Mouse (Mus musculus) 416B (cell line): Measurements from ENCODE around the gene Wnt1.

Source experiments
- DNase-seq: peaks from one replicate; pipeline ENCODE4 v3.0.0; 2011; ENCODE audit warnings: low read depth

The Wnt1 gene

DNA sequence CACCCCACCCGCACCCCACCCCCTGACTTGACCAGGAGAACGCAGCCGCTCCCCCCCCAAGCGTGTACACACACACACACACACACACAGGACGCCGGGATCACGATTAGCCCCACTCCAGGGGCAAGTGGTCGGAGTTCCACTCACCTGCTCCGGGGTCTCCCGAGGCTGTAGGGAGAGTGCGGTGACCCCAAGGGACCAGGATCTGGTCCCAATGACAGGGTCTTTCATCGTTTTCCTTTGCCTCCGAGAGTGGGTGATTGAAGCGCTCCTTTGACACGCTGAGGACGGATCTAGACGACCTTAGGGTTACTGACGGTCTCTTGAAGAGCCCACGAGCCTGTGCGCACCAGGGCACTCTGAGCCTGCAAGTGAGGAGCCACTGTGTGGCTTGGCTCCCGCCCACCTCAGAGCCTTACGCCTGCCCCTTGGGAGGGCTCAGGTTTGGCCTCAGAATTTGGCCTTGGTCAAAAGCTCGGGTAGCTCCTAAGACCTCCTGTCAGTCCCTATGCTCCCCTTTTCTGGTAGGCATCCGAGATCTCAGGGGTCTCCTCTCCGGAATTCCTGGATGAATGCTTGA is 11.4 kb upstream of the Wnt1 start:
- peak; percentile 59 for DNase-seq

- peak; percentile 87 for DNase-seq
Observed at GRCm38 (mm10) chr15:98778806-98779205, 10.9 kb upstream of the Wnt1 start.

GRCm38 (mm10) chr15:98780075-98780474 is 9.6 kb upstream of the Wnt1 start:
- peak; percentile 57 for DNase-seq

DNA sequence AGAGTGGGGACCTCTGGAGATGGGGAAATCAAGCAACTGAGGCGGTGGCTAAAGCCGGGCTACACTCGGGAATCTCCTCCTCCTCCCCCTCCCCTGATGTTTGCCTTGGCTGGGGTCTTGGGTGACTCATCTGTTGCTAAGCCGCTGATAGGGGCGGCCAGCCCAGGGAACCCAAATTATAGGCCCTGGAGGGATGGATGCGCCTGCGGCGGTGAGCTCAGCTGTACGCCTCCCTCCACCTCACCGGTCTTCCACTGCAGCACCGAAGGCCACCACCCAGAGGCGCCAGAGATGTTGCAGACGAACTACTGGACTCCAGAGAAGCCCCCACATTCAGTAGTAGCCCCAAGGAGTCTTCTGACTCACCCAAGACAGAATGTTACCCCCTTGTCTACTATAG is 9.1 kb upstream of the Wnt1 start:
- peak; percentile 42 for DNase-seq

GRCm38 (mm10) chr15:98781166-98781565 is 8.5 kb upstream of the Wnt1 start:
- peak; percentile 29 for DNase-seq

GRCm38 (mm10) chr15:98785744-98786143 is 3.9 kb upstream of the Wnt1 start:
- peak; percentile 61 for DNase-seq

DNA sequence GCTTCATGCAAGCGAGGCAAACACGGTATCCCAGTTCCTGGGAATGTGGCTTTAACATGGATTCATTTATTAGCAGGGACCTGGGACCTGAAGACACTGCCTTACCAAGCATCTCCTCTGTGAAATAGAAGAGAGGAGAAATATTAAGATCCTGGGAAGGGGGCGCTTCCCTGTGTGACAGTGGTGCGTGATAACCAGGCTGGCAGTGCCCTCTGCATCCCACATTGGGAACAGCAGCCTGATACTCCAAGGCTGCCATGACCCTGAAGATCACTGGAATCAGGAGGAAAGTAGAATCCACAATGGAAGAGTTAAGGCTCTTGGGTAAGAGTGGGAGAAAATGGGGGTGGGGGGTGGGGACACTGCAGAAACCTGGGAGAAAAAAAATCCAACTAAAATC is 1.7 kb upstream of the Wnt1 start:
- peak; percentile 51 for DNase-seq

- peak; percentile 11 for DNase-seq
Observed at GRCm38 (mm10) chr15:98788972-98789660, 541 bp upstream of the Wnt1 start.

GRCm38 (mm10) chr15:98790761-98791160 is 1.1 kb downstream of the Wnt1 start:
- no peak for DNase-seq

GRCm38 (mm10) chr15:98791221-98791620 is 1.6 kb downstream of the Wnt1 start:
- DNase-seq, result no peak

GRCm38 (mm10) chr15:98791771-98792170 is 2.1 kb downstream of the Wnt1 start:
- no peak for DNase-seq

DNA sequence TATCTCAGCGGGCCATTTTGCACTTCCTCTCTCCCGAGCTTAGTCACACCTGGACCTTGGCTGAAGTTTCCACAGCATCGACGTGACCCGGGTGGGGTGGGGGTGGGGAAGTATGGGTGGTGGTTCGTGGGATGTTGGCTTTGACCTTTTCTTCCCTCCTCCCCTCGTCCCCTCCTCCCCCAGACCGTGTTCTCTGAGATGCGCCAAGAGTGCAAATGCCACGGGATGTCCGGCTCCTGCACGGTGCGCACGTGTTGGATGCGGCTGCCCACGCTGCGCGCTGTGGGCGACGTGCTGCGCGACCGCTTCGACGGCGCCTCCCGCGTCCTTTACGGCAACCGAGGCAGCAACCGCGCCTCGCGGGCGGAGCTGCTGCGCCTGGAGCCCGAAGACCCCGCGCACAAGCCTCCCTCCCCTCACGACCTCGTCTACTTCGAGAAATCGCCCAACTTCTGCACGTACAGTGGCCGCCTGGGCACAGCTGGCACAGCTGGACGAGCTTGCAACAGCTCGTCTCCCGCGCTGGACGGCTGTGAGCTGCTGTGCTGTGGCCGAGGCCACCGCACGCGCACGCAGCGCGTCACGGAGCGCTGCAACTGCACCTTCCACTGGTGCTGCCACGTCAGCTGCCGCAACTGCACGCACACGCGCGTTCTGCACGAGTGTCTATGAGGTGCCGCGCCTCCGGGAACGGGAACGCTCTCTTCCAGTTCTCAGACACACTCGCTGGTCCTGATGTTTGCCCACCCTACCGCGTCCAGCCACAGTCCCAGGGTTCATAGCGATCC is 2.8 kb downstream of the Wnt1 start:
- no peak for DNase-seq

- peak; percentile 54 for DNase-seq
Observed at GRCm38 (mm10) chr15:98793141-98793698, 3.6 kb downstream of the Wnt1 start.

- DNase-seq, result no peak
Observed at GRCm38 (mm10) chr15:98796803-98797595, 7.3 kb downstream of the Wnt1 start.

DNA sequence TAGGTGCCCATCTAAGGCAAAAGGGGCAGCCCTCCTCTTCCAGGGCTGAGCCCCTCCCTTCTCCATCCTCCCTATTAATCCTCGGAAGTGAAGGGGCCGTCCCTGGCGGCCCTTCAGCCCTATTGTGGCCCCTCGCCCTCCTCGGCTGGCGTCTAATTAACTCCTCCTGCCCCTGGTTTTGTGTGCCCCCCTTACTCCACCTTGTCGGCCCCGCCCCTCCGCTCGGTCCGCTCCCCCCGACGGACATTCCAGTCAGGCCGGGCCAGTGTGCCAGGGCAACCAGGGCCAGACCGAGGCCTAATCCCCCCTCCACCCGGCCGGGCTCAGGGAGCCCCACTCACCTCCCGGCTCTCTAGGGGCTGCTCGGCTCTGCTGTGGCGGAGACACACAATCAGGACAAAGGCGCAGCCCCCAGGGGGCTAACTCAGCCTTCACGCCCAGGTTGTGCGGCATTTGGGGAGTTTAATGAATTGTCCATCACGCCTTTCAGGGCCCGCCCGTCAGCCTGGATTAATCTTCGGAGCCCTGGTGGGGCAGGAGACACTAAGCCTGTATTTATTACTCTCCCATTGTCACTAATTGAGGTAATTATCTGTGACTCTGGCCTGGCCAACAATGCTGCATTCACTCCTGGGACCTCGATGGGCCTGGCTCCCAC is 8.3 kb downstream of the Wnt1 start:
- DNase-seq, result no peak

- no peak for DNase-seq
Observed at GRCm38 (mm10) chr15:98798903-98799302, 9.2 kb downstream of the Wnt1 start.

- peak; percentile 77 for DNase-seq
Observed at GRCm38 (mm10) chr15:98799396-98799795, 9.7 kb downstream of the Wnt1 start.

DNA sequence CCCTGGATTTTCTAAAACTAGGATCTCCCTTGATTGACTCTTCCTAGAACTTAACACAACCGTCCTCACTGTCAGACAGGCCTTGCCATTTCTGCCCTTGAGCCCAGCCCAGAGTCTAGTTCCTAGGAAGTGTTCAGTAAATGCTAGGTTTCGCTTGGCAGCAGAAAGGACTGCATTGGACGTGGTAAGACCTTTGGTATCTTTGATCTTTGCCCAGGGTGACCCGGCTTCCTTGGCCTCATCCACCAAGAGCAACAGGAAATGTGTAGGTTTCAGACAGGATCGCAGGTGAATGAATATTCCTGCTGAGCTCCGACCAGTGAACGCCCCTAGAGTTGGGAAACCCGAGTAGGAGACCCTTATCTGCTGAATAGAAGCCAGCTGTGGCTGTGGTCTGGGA is 13.3 kb downstream of the Wnt1 start:
- peak; percentile 49 for DNase-seq

DNA sequence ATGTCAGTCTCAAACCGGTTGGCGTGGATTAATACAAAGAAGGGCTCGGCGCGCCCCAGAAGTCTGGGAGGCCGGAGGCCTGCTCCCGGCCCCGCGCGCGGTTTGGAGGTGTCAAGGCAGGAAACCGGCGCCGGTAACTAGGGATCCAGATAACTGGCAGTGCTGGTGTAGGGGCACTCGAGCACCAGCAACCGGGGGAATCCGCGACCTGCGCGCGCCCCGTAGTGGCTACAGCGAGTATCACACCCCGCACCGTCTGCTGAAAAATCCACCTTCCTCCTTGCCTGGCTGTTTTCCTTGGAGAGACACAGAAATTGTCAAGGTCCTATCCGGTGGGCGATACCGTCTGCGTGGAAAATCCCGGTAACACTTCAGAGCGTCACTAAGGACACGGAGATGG is 14.4 kb downstream of the Wnt1 start:
- DNase-seq, result peak; percentile 76

DNA sequence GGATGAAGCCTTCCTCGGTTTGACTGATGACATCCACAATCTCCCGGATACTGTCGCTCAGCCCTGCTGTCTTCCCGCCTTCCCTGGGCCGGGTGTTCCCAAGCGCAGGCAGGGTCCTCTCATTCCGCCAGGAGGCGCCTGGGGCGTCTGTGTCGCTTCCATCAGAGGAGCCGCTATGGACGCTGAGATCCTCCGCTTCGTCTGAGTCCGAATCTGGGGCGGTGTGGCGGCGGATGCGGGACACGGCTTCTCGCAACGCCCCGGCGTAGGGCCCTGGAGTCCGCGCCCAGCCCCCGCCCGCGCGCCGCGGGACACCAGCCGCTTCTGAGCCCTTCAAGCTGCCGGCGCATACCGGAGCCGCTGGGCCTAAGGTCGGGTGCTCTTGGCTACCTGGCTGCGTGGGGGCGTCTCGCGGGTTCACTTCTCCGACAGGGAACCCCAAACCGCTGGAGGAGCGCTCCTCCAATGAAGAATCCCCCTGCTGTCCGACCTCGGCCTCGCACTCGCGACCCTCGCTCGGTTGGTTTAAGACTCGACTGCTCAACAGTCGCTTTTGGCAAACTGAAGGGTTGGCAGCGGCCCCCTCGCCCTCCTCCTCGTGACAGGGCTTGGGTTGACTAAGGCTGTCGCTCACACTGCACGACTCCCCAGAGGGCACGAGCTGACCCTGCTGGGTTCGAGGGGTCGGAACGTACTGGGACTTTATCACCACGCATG is 15.8 kb downstream of the Wnt1 start:
- no peak for DNase-seq
